Mouse (Mus musculus) kidney, adult 9 months (tissue): ENCODE measurements around the gene S100pbp.

Experiments
- DNase-seq: peaks from one replicate; pipeline ENCODE4 v3.0.0; 2022

The S100pbp gene

GRCm38 (mm10) chr4:129146392-129146791 lies 43.1 kb downstream of the S100pbp start:
- no peak for DNase-seq

GRCm38 (mm10) chr4:129145943-129146342 lies 43.6 kb downstream of the S100pbp start:
- peak; percentile 43 for DNase-seq

GRCm38 (mm10) chr4:129145411-129145810 lies 44.1 kb downstream of the S100pbp start:
- no peak for DNase-seq

- no peak for DNase-seq
These were observed 44.8 kb downstream of the S100pbp start for GRCm38 (mm10) chr4:129144401-129145367.

GRCm38 (mm10) chr4:129143509-129143908 lies 46.0 kb downstream of the S100pbp start:
- no peak for DNase-seq

- DNase-seq, result no peak
These were observed 47.0 kb downstream of the S100pbp start for GRCm38 (mm10) chr4:129142439-129143045.

- no peak for DNase-seq
These were observed 47.7 kb downstream of the S100pbp start for GRCm38 (mm10) chr4:129141560-129142438.

GRCm38 (mm10) chr4:129140808-129141207 lies 48.7 kb downstream of the S100pbp start:
- DNase-seq, result no peak

- no peak for DNase-seq
These were observed 49.9 kb downstream of the S100pbp start for GRCm38 (mm10) chr4:129139642-129140041.

- DNase-seq, result no peak
These were observed 51.9 kb downstream of the S100pbp start for GRCm38 (mm10) chr4:129137392-129138321.

- DNase-seq, result no peak
These were observed 52.7 kb downstream of the S100pbp start, which contains the start of gene Fndc5 for GRCm38 (mm10) chr4:129136579-129137391. TSS of gene Fndc5 (plus strand) at chr4:129136999.

GRCm38 (mm10) chr4:129136189-129136578 lies 53.3 kb downstream of the S100pbp start:
- no peak for DNase-seq

- no peak for DNase-seq
These were observed 53.9 kb downstream of the S100pbp start for GRCm38 (mm10) chr4:129135637-129136036.

- peak; percentile 78 for DNase-seq
These were observed 54.5 kb downstream of the S100pbp start for GRCm38 (mm10) chr4:129134799-129135585.

GRCm38 (mm10) chr4:129130755-129131303 lies 58.7 kb downstream of the S100pbp start:
- DNase-seq, result peak; percentile 48

GRCm38 (mm10) chr4:129130149-129130548 lies 59.4 kb downstream of the S100pbp start:
- peak; percentile 30 for DNase-seq

GRCm38 (mm10) chr4:129129387-129129786 lies 60.1 kb downstream of the S100pbp start:
- DNase-seq, result no peak

GRCm38 (mm10) chr4:129128582-129129338 lies 60.8 kb downstream of the S100pbp start:
- no peak for DNase-seq
